Mouse (Mus musculus) forebrain, embryonic 13.5 days (tissue): Measurements from ENCODE around the gene C1qa. TPM values are rescaled to one million over a fixed set of nuclear protein-coding genes. Genes with fewer than 3 reads are reported as not detected.
A peak's percentile ranks its signal among the peaks of the same experiment; 100 is the strongest.

Experiments
- ATAC-seq: fragments of 200-750 bp; cut with Nextera tagmentation; 2 replicates; pipeline ENCODE4 v1.8.0; 2017
- H3K27ac ChIP-seq: fragments of 300-500 bp; sonication (generic); 2 replicates; pipeline ENCODE4 v1.5.1; 2015; ENCODE audit warnings: inconsistent platforms, mild to moderate bottlenecking, moderate library complexity
- H3K27me3 ChIP-seq: fragments of 300-500 bp; sonication (generic); 2 replicates; pipeline ENCODE4 v1.6.1; 2015; ENCODE audit warnings: mild to moderate bottlenecking, inconsistent platforms
- H3K36me3 ChIP-seq: fragments of 300-500 bp; sonication (generic); 2 replicates; pipeline ENCODE4 v1.6.1; 2015; ENCODE audit warnings: mild to moderate bottlenecking, inconsistent platforms; ENCODE audit not compliant: poor library complexity, severe bottlenecking
- H3K4me1 ChIP-seq: fragments of 300-500 bp; sonication (generic); 2 replicates; pipeline ENCODE4 v1.6.1; 2015; ENCODE audit warnings: inconsistent platforms
- H3K4me2 ChIP-seq: fragments of 300-500 bp; sonication (generic); 2 replicates; pipeline ENCODE4 v1.6.1; 2015; ENCODE audit warnings: inconsistent platforms, mild to moderate bottlenecking, moderate library complexity
- H3K4me3 ChIP-seq: fragments of 300-500 bp; sonication (generic); 2 replicates; pipeline ENCODE4 v1.5.1; 2015; ENCODE audit warnings: mild to moderate bottlenecking, inconsistent platforms
- H3K9ac ChIP-seq: fragments of 300-500 bp; sonication (generic); 2 replicates; pipeline ENCODE4 v1.6.1; 2015; ENCODE audit warnings: mild to moderate bottlenecking, inconsistent platforms
- H3K9me3 ChIP-seq: fragments of 300-500 bp; sonication (generic); replicated peaks from 2 replicates; pipeline ENCODE4 v1.6.1; 2016; ENCODE audit warnings: inconsistent platforms
- WGBS: fragments of 180-500 bp; shearing (Covaris S2); methylation state at CpG from one replicate; pipeline ENCODE4 v1.1.7; 2015; 5-methylcytosine and 5-hydroxymethylcytosine counted together
- polyA plus RNA-seq: library from polyadenylated mRNA; unstranded; fragments of >200 nt; fragmentation: Nextera tagmentation; extraction: Ambion mirVana; gene quantifications from 2 replicates; pipeline ENCODE4 v1.2.1, GENCODE M21; 2015

C1qa gene
- polyA plus RNA-seq, 1 experiment from 2014 or later: 12.0 TPM

DNA sequence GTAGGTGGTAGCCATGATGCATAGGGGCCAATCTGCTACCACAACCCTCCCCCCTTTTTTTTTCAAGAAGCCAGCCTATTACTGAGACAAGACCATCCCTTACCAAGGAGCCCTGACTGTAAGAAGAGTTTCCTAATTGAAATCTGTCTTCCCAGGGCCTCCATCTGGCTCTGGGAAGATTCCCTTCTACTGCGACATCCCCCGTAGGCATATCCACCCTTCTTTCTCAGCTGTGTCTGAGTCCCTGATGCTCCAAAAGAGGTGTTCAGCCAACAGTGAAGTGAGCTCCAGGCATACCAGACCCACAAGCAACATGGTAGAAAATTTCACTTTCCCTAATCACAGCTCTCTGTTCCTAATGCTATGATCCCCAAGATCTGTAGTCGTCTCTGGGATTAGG, 20.9 kb upstream of the C1qa start:
- Histone ChIP-seq H3K4me1 (peaks cover 24% of the 10 kb centered on the region), H3K4me3 (no peak overlapping the region), H3K27me3 (peaks cover 45% of the 10 kb centered on the region), H3K9me3 (no peaks in the 10 kb centered on the region), H3K9ac (no peak overlapping the region), H3K36me3 (no peaks in the 10 kb centered on the region), H3K27ac (no peak overlapping the region), H3K4me2 (no peak overlapping the region)
- 80% methylated on average over 3 of the region's 3 CpGs for WGBS
- no peak for ATAC-seq

GRCm38 (mm10) chr4:136918834-136919233, 20.2 kb upstream of the C1qa start:
- Histone ChIP-seq H3K4me3 (no peak overlapping the region), H3K9ac (no peak overlapping the region), H3K4me2 (no peak overlapping the region), H3K4me1 (peaks cover 26% of the 10 kb centered on the region), H3K36me3 (no peaks in the 10 kb centered on the region), H3K27ac (no peak overlapping the region), H3K9me3 (no peaks in the 10 kb centered on the region), H3K27me3 (peaks cover 41% of the 10 kb centered on the region)
- 85% methylated on average over 8 of the region's 8 CpGs for WGBS
- ATAC-seq: no peak

DNA sequence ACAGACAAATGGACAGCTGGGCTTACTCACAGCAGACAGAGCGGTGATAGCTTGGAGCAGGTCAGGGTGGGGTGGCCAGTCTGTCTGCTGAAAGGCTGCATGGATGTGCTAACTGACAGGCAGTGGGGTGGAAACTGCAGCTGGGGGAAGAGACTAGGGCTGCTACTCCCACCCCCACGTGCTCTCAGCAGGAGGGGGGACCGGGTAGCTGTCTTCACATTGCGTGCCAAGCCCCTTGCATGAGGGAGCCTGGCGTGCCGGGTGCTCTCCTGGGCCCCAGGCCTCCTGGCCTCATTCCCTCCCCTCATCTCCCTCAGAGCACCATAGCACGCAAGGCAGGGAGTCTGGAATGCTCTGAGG, 18.5 kb upstream of the C1qa start:
- H3K36me3 ChIP-seq: no peaks in the 10 kb centered on the region
- peak; percentile 34; the same call in 1 of the 2 replicates for ATAC-seq
- no peaks in the 10 kb centered on the region for H3K9me3 ChIP-seq
- H3K27me3 ChIP-seq: peaks cover 38% of the 10 kb centered on the region
- no peak overlapping the region for H3K4me3 ChIP-seq
- H3K4me2 ChIP-seq: no peak overlapping the region
- 33% methylated on average over 7 of the region's 7 CpGs for WGBS
- peaks cover 35% of the 10 kb centered on the region for H3K4me1 ChIP-seq
- peak overlapping the region; percentile 31; the same call in 1 of the 2 replicates for H3K27ac ChIP-seq
- H3K9ac ChIP-seq: peak overlapping the region; percentile 23; the same call in 1 of the 2 replicates

- H3K36me3 ChIP-seq: no peaks in the 10 kb centered on the region
- H3K9ac ChIP-seq: 0 out of 2 replicates have a peak overlapping the region, but pooled peaks have one; percentile 23
- 45% methylated on average over 20 of the region's 20 CpGs for WGBS
- peaks cover 37% of the 10 kb centered on the region for H3K4me1 ChIP-seq
- H3K4me3 ChIP-seq: no peak overlapping the region
- 0 out of 2 replicates have a peak overlapping the region, but pooled peaks have one; percentile 15 for H3K4me2 ChIP-seq
- peak; percentile 42; the same call in 1 of the 2 replicates for ATAC-seq
- peak overlapping the region; percentile 31; the same call in 1 of the 2 replicates for H3K27ac ChIP-seq
- no peaks in the 10 kb centered on the region for H3K9me3 ChIP-seq
- peaks cover 39% of the 10 kb centered on the region for H3K27me3 ChIP-seq
These were observed 18.0 kb upstream of the C1qa start for GRCm38 (mm10) chr4:136916359-136917164.

DNA sequence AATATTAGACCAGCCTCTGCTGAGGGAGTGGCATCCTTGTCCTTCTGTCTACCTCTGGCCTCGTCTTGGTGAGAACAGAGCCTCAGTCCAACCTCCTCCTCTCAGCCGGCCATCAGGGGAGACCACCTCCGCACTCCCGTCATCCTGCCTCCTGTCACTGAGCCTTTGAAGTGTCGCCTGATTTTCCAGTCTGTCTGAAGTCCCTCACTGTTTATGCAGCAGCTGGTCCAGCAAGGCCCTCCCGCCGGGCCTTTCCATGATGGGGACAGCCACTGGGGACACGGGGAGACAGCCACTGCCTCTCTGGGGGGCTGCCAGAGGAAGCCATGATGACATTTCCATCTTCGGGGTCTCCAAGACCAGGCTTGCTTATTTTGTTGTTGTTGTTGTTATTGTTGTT, 14.2 kb upstream of the C1qa start:
- no peaks in the 10 kb centered on the region for H3K36me3 ChIP-seq
- H3K9ac ChIP-seq: no peak overlapping the region
- no peak overlapping the region for H3K4me2 ChIP-seq
- H3K9me3 ChIP-seq: no peaks in the 10 kb centered on the region
- ATAC-seq: no peak
- no peak overlapping the region for H3K27ac ChIP-seq
- H3K4me1 ChIP-seq: peaks cover 46% of the 10 kb centered on the region
- H3K27me3 ChIP-seq: peaks cover 58% of the 10 kb centered on the region
- WGBS: 20% methylated on average over 9 of the region's 9 CpGs
- no peak overlapping the region for H3K4me3 ChIP-seq

GRCm38 (mm10) chr4:136911804-136912203, 13.2 kb upstream of the C1qa start:
- H3K4me1 ChIP-seq: peaks cover 36% of the 10 kb centered on the region
- H3K27me3 ChIP-seq: peaks cover 63% of the 10 kb centered on the region
- ATAC-seq: no peak
- WGBS: 49% methylated on average over 9 of the region's 9 CpGs
- H3K9me3 ChIP-seq: no peaks in the 10 kb centered on the region
- H3K27ac ChIP-seq: no peak overlapping the region
- H3K4me2 ChIP-seq: peak overlapping the region; percentile 42
- H3K9ac ChIP-seq: no peak overlapping the region
- H3K36me3 ChIP-seq: no peaks in the 10 kb centered on the region
- H3K4me3 ChIP-seq: no peak overlapping the region

DNA sequence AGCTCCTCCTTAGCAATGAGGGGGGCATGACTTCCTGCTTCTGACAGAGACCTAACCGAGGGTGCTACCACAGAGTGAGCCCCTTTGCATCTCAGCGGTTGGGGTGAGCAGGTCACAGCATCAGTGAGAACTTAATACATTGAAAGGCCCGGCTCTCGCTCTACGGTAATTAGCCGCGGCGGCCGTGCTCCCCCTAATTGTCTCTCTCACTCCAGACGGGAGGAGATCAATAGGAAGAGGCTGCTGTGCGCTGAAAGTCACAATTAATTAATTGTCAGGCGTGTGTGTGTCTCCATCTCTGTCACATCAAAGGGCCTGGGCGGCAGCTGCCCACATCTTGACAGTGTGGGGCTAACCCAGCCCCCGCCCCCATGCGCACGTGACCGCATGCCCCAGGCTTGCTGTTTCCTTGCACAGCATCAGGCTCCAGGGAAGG, 12.6 kb upstream of the C1qa start:
- Histone ChIP-seq H3K27me3 (peaks cover 69% of the 10 kb centered on the region), H3K4me2 (peak overlapping the region; percentile 42), H3K4me3 (0 out of 2 replicates have a peak overlapping the region, but pooled peaks have one; percentile 9), H3K4me1 (peaks cover 31% of the 10 kb centered on the region), H3K9ac (no peak overlapping the region; the same call in 1 of the 2 replicates), H3K36me3 (no peaks in the 10 kb centered on the region), H3K9me3 (no peaks in the 10 kb centered on the region), H3K27ac (no peak overlapping the region)
- WGBS: 3% methylated on average over 17 of the region's 17 CpGs
- peak; percentile 57 for ATAC-seq

DNA sequence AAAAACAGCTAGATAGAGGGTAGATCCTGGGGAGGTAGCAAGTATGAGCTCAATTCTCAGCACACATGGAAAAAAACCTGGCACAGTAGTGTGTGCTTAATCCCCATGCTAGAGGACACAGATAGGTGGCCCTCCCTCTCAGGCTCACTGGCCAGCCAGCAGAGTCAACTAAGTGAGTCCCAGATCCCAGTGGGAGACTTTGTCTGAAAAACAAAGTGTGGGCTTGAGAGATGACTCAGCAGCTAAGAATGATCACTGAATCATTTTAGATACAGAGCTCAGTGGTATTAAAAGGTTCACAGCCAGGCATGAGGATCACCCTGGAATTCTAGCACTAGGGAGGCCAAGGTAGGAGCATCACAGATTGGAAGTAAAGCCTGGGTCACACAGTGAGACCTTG, 9.2 kb upstream of the C1qa start:
- H3K9ac ChIP-seq: no peak overlapping the region
- peaks cover 41% of the 10 kb centered on the region for H3K4me1 ChIP-seq
- H3K27me3 ChIP-seq: peaks cover 70% of the 10 kb centered on the region
- no peak overlapping the region for H3K27ac ChIP-seq
- H3K4me3 ChIP-seq: no peak overlapping the region
- H3K36me3 ChIP-seq: no peaks in the 10 kb centered on the region
- no peaks in the 10 kb centered on the region for H3K9me3 ChIP-seq
- H3K4me2 ChIP-seq: no peak overlapping the region
- no peak for ATAC-seq

GRCm38 (mm10) chr4:136907033-136907432, 8.4 kb upstream of the C1qa start:
- no peak for ATAC-seq
- Histone ChIP-seq H3K27ac (no peak overlapping the region), H3K4me1 (peaks cover 35% of the 10 kb centered on the region), H3K9me3 (no peaks in the 10 kb centered on the region), H3K4me2 (no peak overlapping the region), H3K4me3 (no peak overlapping the region), H3K36me3 (no peaks in the 10 kb centered on the region), H3K9ac (no peak overlapping the region), H3K27me3 (peaks cover 62% of the 10 kb centered on the region)
- WGBS: 15% methylated on average over 7 of the region's 7 CpGs

GRCm38 (mm10) chr4:136904767-136905539, 6.3 kb upstream of the C1qa start:
- H3K36me3 ChIP-seq: no peaks in the 10 kb centered on the region
- WGBS: under 1% methylated on average over 23 of the region's 23 CpGs

GRCm38 (mm10) chr4:136899154-136899553, 551 bp upstream of the C1qa start:
- Histone ChIP-seq H3K27me3 (peaks cover 37% of the 10 kb centered on the region), H3K27ac (no peak overlapping the region), H3K9ac (no peak overlapping the region), H3K9me3 (no peaks in the 10 kb centered on the region), H3K4me3 (no peak overlapping the region), H3K36me3 (no peaks in the 10 kb centered on the region), H3K4me1 (peaks cover 9% of the 10 kb centered on the region), H3K4me2 (no peak overlapping the region)
- 65% methylated on average over 7 of the region's 7 CpGs for WGBS
- ATAC-seq: no peak

More at GRCm38 (mm10) chr4:136904767-136905539, 6.3 kb upstream of the C1qa start:
- peaks cover 21% of the 10 kb centered on the region for H3K4me1 ChIP-seq
- H3K27me3 ChIP-seq: peaks cover 44% of the 10 kb centered on the region
- H3K4me2 ChIP-seq: peak overlapping the region; percentile 50
- ATAC-seq: peak; percentile 93
- H3K4me3 ChIP-seq: peak overlapping the region; percentile 9; the same call in 1 of the 2 replicates
- peak overlapping the region; percentile 12; the same call in 1 of the 2 replicates for H3K9ac ChIP-seq
- H3K9me3 ChIP-seq: no peaks in the 10 kb centered on the region
- peak overlapping the region; percentile 33 for H3K27ac ChIP-seq

- no peak overlapping the region for H3K9ac ChIP-seq
These were observed 462 bp downstream of the C1qa start for GRCm38 (mm10) chr4:136898084-136898598.

More at GRCm38 (mm10) chr4:136898084-136898598, 462 bp downstream of the C1qa start:
- ATAC-seq: no peak
- 72% methylated on average over 9 of the region's 9 CpGs for WGBS
- no peak overlapping the region for H3K4me3 ChIP-seq
- H3K27ac ChIP-seq: no peak overlapping the region
- H3K9me3 ChIP-seq: no peaks in the 10 kb centered on the region
- H3K4me1 ChIP-seq: peaks cover 7% of the 10 kb centered on the region
- no peak overlapping the region for H3K4me2 ChIP-seq
- H3K27me3 ChIP-seq: peaks cover 41% of the 10 kb centered on the region
- no peaks in the 10 kb centered on the region for H3K36me3 ChIP-seq
